In genomic region chr1:191420930-191421404, GRCm38 (mm10) we compare ENCODE assay signal across 8 mouse cellular contexts. TPM values are rescaled to one million over a fixed set of nuclear protein-coding genes. Genes with fewer than 3 reads are reported as not detected.
DNase-seq lines count a peak whose midpoint lies in the region; ATAC-seq and TF ChIP-seq lines count a peak whose summit lies in the region.

No protein-coding gene starts in this region.

- DNase-seq in left cerebral cortex, adult 2 months (ENCODE audit: extremely low spot score in 1 of 2, low spot score in 2 of 2) = no peak
- no peak for DNase-seq in left cerebral cortex, adult 11 months (ENCODE audit: low spot score)
- peak; percentile 63 for DNase-seq in heart, adult 8-10 months (ENCODE audit: low spot score)
- DNase-seq in kidney, postnatal 36 days = peak; percentile 75 to 76
- peak; percentile 49 to 58 for DNase-seq in monocyte, adult 2 months (ENCODE audit: low read depth in 1 of 2, low spot score in 2 of 2)
- no peak for DNase-seq in hindbrain, postnatal 0 days (ENCODE audit: low spot score)
- no peak for DNase-seq in ovary, postnatal 10 days (ENCODE audit: low spot score)
- DNase-seq in frontal cortex, postnatal 36 days (ENCODE audit: low spot score in 2 of 2) = no peak

- intact Hi-C loops in left cerebral cortex, adult 2 months (cut with DNase I) = no loop called here

- H3K9ac ChIP-seq in hindbrain, postnatal 0 days (replicated peaks; ENCODE audit: low read length) = no peak overlapping the region

- no peaks in the 10 kb centered on the region for H3K9me3 ChIP-seq in hindbrain, postnatal 0 days (ENCODE audit: low read length)

- WGBS in hindbrain, postnatal 0 days = 64% methylated on average over 6 of the region's 6 CpGs

- H3K4me3 ChIP-seq in left cerebral cortex, adult 2 months = no peak overlapping the region
- H3K4me3 ChIP-seq in hindbrain, postnatal 0 days (ENCODE audit: low read length) = no peak overlapping the region

- H3K4me2 ChIP-seq in hindbrain, postnatal 0 days (ENCODE audit: low read depth, low read length) = no peak overlapping the region

- no peak for ATAC-seq in hindbrain, postnatal 0 days

- no peaks in the 10 kb centered on the region for H3K36me3 ChIP-seq in hindbrain, postnatal 0 days (ENCODE audit: insufficient read depth, low read length)

- peak overlapping the region; percentile 34; the same call in 1 of the 2 replicates for H3K27ac ChIP-seq in left cerebral cortex, adult 2 months
- no peak overlapping the region for H3K27ac ChIP-seq in hindbrain, postnatal 0 days

- TF ChIP-seq CTCF in left cerebral cortex, adult 2 months (IDR thresholded peaks at IDR 0.05) = no peak
- no peak for TF ChIP-seq CTCF in hindbrain, postnatal 0 days (IDR thresholded peaks at IDR 0.05; ENCODE audit: low read depth)

- no peaks in the 10 kb centered on the region for H3K4me1 ChIP-seq in hindbrain, postnatal 0 days (ENCODE audit: insufficient read depth, low read length)

- H3K27me3 ChIP-seq in hindbrain, postnatal 0 days (ENCODE audit: insufficient read depth, low read length) = no peaks in the 10 kb centered on the region

RNA-seq across cellular contexts. Expression of gene Ppp2r5a, which starts 17.9 kb away (rescaled TPM):
- total RNA-seq in left cerebral cortex, adult 2 months (2021) = 10 to 100 TPM; 91.8 to 94.5 TPM
- 10 to 100 TPM; 94.2 to 98.9 (median 97.9) TPM for total RNA-seq in heart, adult 8-10 months (2022)
- total RNA-seq in hindbrain, postnatal 0 days (2014; rRNA removed) = 54.0 and 65.6 TPM in 2 replicates
- polyA plus RNA-seq in hindbrain, postnatal 0 days (2015; fragmentation: Nextera tagmentation; extraction: Ambion mirVana) = 12.8 and 13.2 TPM in 2 replicates

Comparison
In these comparisons a context has a peak if more than half of its experiments do, and no peak if none do; other contexts are left out.
1. DNase-seq: peak in heart, adult 8-10 months (single experiment), kidney, postnatal 36 days (2 of 2) and monocyte, adult 2 months (2 of 2); none in left cerebral cortex, adult 2 months (0 of 2), left cerebral cortex, adult 11 months (single experiment), hindbrain, postnatal 0 days (single experiment), ovary, postnatal 10 days (single experiment) and frontal cortex, postnatal 36 days (0 of 2).